8 mouse cellular contexts compared by ENCODE assay signal in the genomic region with DNA sequence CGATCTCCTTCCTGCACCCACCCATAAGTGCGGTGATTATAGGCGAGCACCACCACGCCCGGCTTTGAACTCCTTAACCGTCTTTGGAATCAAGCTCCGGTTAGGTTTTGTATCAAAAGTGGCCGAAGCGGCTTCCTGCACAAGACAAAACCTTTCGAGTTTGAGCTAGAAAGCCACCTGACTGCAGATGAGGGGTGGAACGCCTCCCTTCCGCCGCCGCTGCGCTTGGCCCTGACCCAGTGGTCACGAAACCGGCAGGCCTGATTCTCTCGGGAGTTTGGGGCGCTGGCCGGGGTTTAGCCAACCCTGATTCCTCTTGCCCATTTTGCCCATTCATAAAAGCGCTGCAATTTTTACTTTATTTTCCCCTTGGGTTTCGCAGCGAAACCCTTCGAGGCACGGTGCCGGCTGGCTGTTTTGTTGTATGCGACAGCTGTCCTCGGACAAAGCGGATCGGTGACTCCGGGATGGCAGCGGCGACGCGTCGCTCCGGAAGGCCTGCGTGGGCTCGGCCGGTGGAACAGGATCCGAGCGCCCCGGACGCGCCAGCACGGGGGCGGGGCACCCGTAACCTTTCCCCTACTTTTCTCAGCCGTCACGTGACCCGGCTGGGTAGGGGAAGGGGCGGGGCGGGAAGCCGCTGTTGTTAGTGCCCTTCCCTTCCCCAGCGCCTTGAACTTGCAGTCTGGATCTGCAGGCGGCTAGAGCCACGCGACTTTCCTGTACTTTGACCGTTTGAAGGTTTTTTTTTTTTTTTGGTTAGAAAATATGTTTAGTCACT. TPM values are rescaled to one million over a fixed set of nuclear protein-coding genes. Genes with fewer than 3 reads are reported as not detected.
DNase-seq lines count a peak whose midpoint lies in the region.

No protein-coding gene starts in this region.

- DNase-seq in MN1 (ENCODE audit: low spot score) = peak; percentile 86
- peak; percentile 33 for DNase-seq in cerebellum, adult 8-10 months
- peak; percentile 89 for DNase-seq in forelimb bud, embryonic 11.5 days (ENCODE audit: low read depth, low spot score)
- DNase-seq in hindbrain, embryonic 10.5 days (ENCODE audit: low spot score) = peak; percentile 89
- peak; percentile 85 for DNase-seq in layer of hippocampus, postnatal 10 days (ENCODE audit: low spot score in 2 of 2)
- DNase-seq in lung, postnatal 25 days (ENCODE audit: low spot score) = peak; percentile 96
- DNase-seq in retina, adult 2 months (ENCODE audit: low read depth, low spot score) = peak; percentile 88
- peak; percentile 97 for DNase-seq in thymus, postnatal 4 days

- peak overlapping the region; percentile 84 for H3K27ac ChIP-seq in hindbrain, embryonic 10.5 days

- H3K4me3 ChIP-seq in hindbrain, embryonic 10.5 days = peak overlapping the region; percentile 56

- peaks cover 49% of the 10 kb centered on the region for H3K4me1 ChIP-seq in hindbrain, embryonic 10.5 days (replicated peaks)

- peaks cover 67% of the 10 kb centered on the region for H3K27me3 ChIP-seq in hindbrain, embryonic 10.5 days (ENCODE audit: insufficient read depth, poor library complexity, severe bottlenecking)

- no peaks in the 10 kb centered on the region for H3K36me3 ChIP-seq in hindbrain, embryonic 10.5 days

- H3K9me3 ChIP-seq in hindbrain, embryonic 10.5 days = peaks cover 5% of the 10 kb centered on the region; the same call in 1 of the 2 replicates

- WGBS in hindbrain, embryonic 10.5 days = 1% methylated on average over 59 of the region's 59 CpGs

RNA-seq across cellular contexts. Expression of a gene that starts 3.0 kb away (rescaled TPM):
- polyA plus RNA-seq in hindbrain, embryonic 10.5 days (2016; fragmentation: Nextera tagmentation; extraction: Ambion mirVana) = 3.6 and 5.6 TPM in 2 replicates
- total RNA-seq in layer of hippocampus, postnatal 10 days (2021) = 10 to 100 TPM; 31.9 to 35.2 TPM

RNA-seq across cellular contexts. Expression of a gene that starts 42.3 kb away (rescaled TPM):
- 10.9 and 11.2 TPM in 2 replicates for polyA plus RNA-seq in hindbrain, embryonic 10.5 days (2016; fragmentation: Nextera tagmentation; extraction: Ambion mirVana)
- total RNA-seq in layer of hippocampus, postnatal 10 days (2021) = 10 to 100 TPM; 12.4 to 12.6 TPM

RNA-seq across cellular contexts. Expression of a gene that starts 42.4 kb away (rescaled TPM):
- polyA plus RNA-seq in hindbrain, embryonic 10.5 days (2016; fragmentation: Nextera tagmentation; extraction: Ambion mirVana) = 126 and 128 TPM in 2 replicates
- 10 to 100 TPM; 55.1 to 55.7 TPM for total RNA-seq in layer of hippocampus, postnatal 10 days (2021)

Comparison
In these comparisons a context has a peak if more than half of its experiments do, and no peak if none do; other contexts are left out.
1. Peak in every context shown above with its lines: DNase-seq, H3K4me3 ChIP-seq and H3K27ac ChIP-seq.
2. DNase-seq: peak in every context shown above with its lines; median percentile 97 in thymus, postnatal 4 days; 96 in lung, postnatal 25 days; 89 in forelimb bud, embryonic 11.5 days; 89 in hindbrain, embryonic 10.5 days; 88 in retina, adult 2 months; 86 in MN1; 85 in layer of hippocampus, postnatal 10 days; 33 in cerebellum, adult 8-10 months.